Mouse (Mus musculus): ENCODE measurements around the gene Smtnl1.

GRCm38 (mm10) chr2:84823237-84823636 is 785 bp upstream of the Smtnl1 start:
- TF ChIP-seq CHD2 (IDR thresholded peaks at IDR 0.05; ENCODE audit: low read depth, low read length) (no peak), ZC3H11A (IDR thresholded peaks at IDR 0.05; ENCODE audit: borderline replicate concordance, low read depth, low read length) (no peak), HCFC1 (IDR thresholded peaks at IDR 0.05; ENCODE audit: borderline replicate concordance, insufficient read depth, low read length) (no peak), MAFK (IDR thresholded peaks at IDR 0.05; ENCODE audit: insufficient read depth, low read depth, low read length) (no peak), ZNF384 (IDR thresholded peaks at IDR 0.05; ENCODE audit: low read depth, low read length) (no peak)

All from ES-E14 (cell line).